Mouse (Mus musculus): ENCODE results near the gene Ctnnal1.

DNA sequence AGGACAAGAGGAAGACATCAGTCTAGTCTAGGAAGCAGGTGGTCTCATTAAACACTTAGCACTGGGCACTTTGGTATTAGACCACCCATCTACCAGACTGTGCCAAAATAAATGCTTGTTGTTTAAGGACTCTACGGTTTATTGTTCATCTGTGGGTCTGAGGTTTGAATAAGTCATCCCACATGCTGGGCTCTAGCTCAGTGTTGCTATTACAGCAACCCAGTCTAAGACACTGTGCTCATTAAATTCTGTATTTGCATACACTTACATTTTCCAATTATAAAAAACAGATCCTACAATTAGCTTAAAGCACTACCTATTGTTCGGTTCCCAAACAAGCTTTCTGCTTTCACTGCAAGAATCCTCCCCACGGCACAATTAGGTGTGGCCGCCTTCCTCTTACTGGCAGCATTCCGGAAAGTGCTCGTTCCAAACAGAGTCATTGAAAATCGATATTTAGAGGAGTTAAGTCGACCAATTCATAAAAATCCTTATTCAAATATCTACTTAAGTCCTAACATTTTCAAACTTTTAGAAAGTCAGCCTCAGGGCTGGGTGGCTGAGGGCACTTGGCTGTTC, 8.5 kb downstream of the Ctnnal1 start:
- TF ChIP-seq FLI1 (IDR thresholded peaks at IDR 0.05; ENCODE audit: low read length) (no peak), GATA1 (IDR thresholded peaks at IDR 0.05; ENCODE audit: borderline replicate concordance, low read length) (no peak)

All from megakaryocyte, embryonic 14.5 days (primary cell).